Comparison of ENCODE assay signal across 8 mouse cellular contexts in the genomic region with DNA sequence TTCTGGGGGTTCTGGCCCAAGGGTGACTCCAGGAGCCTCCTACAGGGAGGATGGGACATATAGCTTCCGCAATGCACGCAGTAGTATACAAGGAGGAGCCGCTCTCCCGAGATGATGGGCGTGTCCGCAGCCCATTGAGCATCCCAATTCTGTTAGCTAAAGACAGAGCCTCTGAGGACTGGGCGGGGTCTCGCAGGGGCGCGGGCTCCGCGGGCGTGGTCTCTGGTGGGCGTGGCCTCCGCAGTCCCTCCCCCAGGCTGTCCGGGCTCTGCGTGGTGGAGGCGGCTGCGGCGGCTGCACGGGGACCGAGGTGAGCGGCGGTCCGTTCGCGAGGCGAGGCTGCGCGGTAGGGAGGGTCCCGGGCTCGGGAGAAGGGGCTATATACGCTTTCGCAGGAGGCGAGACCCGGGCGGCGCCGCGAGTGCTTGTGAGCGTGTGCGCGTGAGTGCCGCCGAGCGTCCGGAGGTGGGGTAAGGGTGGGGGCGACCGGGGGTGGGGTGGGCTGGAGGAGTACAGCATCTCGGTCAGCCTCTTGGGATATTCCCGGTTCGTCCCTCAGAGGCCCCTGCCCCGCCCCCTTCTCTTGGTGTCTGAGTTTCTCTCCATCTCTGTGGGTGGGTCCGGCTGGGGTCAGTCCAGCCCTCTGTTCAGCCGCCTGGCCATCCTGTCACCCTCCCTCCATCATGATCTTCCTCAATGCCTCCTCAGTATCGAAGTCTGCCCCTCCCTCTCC. TPM values are rescaled to one million over a fixed set of nuclear protein-coding genes. Genes with fewer than 3 reads are reported as not detected.
DNase-seq lines count a peak whose midpoint lies in the region; ATAC-seq and TF ChIP-seq lines count a peak whose summit lies in the region.

No protein-coding gene starts in this region.

- H3K27ac ChIP-seq in heart, embryonic 11.5 days (ENCODE audit: low read depth, low read length) = no peak overlapping the region
- 0 out of 2 replicates have a peak overlapping the region, but pooled peaks have one; percentile 41 for H3K27ac ChIP-seq in kidney, embryonic 15.5 days
- no peak overlapping the region for H3K27ac ChIP-seq in lung, embryonic 15.5 days
- H3K27ac ChIP-seq in olfactory bulb, adult 2 months (ENCODE audit: insufficient read depth, low read depth, low read length) = no peak overlapping the region

- WGBS in heart, embryonic 11.5 days (ENCODE audit: insufficient replicate concordance) = under 1% methylated on average over 56 of the region's 56 CpGs
- 1% methylated on average over 50 of the region's 56 CpGs for WGBS in kidney, embryonic 15.5 days
- under 1% methylated on average over 56 of the region's 56 CpGs for WGBS in lung, embryonic 15.5 days
- 2% methylated on average over 56 of the region's 56 CpGs for WGBS in olfactory bulb, adult 2 months

- peak overlapping the region; percentile 59 for H3K4me3 ChIP-seq in heart, embryonic 11.5 days (ENCODE audit: low read depth, low read length)
- peak overlapping the region; percentile 65 for H3K4me3 ChIP-seq in kidney, embryonic 15.5 days (replicated peaks)
- peak overlapping the region; percentile 49 for H3K4me3 ChIP-seq in lung, embryonic 15.5 days
- H3K4me3 ChIP-seq in olfactory bulb, adult 2 months (ENCODE audit: insufficient read depth, low read depth, low read length) = peak overlapping the region; percentile 52

- H3K9me3 ChIP-seq in heart, embryonic 11.5 days (replicated peaks; ENCODE audit: control insufficient read depth, low read length) = no peaks in the 10 kb centered on the region
- H3K9me3 ChIP-seq in kidney, embryonic 15.5 days (replicated peaks) = no peaks in the 10 kb centered on the region
- no peaks in the 10 kb centered on the region for H3K9me3 ChIP-seq in lung, embryonic 15.5 days

- peak; percentile 79 for DNase-seq in urinary bladder, postnatal 14 days (ENCODE audit: low spot score)
- no peak for DNase-seq in urinary bladder, adult 2 months (ENCODE audit: low spot score)
- DNase-seq in embryo, embryonic 9.5 days (ENCODE audit: extremely low spot score) = peak; percentile 93
- peak; percentile 63 for DNase-seq in thymus, postnatal 0 days (ENCODE audit: low spot score)

- no peak for TF ChIP-seq CTCF in olfactory bulb, adult 2 months (IDR thresholded peaks at IDR 0.05; ENCODE audit: insufficient read depth, low read depth, low read length)

- peak overlapping the region; percentile 59 for H3K9ac ChIP-seq in heart, embryonic 11.5 days (ENCODE audit: low read depth, low read length)
- H3K9ac ChIP-seq in kidney, embryonic 15.5 days = peak overlapping the region; percentile 51
- H3K9ac ChIP-seq in lung, embryonic 15.5 days = peak overlapping the region; percentile 19

- H3K36me3 ChIP-seq in heart, embryonic 11.5 days (ENCODE audit: control insufficient read depth, insufficient read depth, low read length) = no peaks in the 10 kb centered on the region
- H3K36me3 ChIP-seq in kidney, embryonic 15.5 days = no peaks in the 10 kb centered on the region
- no peaks in the 10 kb centered on the region for H3K36me3 ChIP-seq in lung, embryonic 15.5 days

- peak; percentile 76 for ATAC-seq in heart, embryonic 11.5 days (replicated peaks; ENCODE audit: insufficient number of reproducible peaks, low FRiP score, low TSS enrichment)
- peak; percentile 78 for ATAC-seq in kidney, embryonic 15.5 days (replicated peaks; ENCODE audit: low FRiP score)
- peak; percentile 90 for ATAC-seq in lung, embryonic 15.5 days (ENCODE audit: borderline replicate concordance, extremely low read depth, low FRiP score, low TSS enrichment)

- TF ChIP-seq POLR2A in olfactory bulb, adult 2 months (IDR thresholded peaks at IDR 0.05; ENCODE audit: insufficient read depth, low read depth, low read length) = no peak

- H3K27me3 ChIP-seq in heart, embryonic 11.5 days (ENCODE audit: control insufficient read depth, insufficient read depth, low read length) = peaks cover 9% of the 10 kb centered on the region
- peaks cover 8% of the 10 kb centered on the region; the same call in 1 of the 2 replicates for H3K27me3 ChIP-seq in kidney, embryonic 15.5 days
- peaks cover 13% of the 10 kb centered on the region; the same call in 1 of the 2 replicates for H3K27me3 ChIP-seq in lung, embryonic 15.5 days

- H3K4me2 ChIP-seq in heart, embryonic 11.5 days = peak overlapping the region; percentile 91
- peak overlapping the region; percentile 93 for H3K4me2 ChIP-seq in kidney, embryonic 15.5 days
- H3K4me2 ChIP-seq in lung, embryonic 15.5 days = peak overlapping the region; percentile 89

- H3K4me1 ChIP-seq in heart, embryonic 11.5 days (ENCODE audit: control insufficient read depth, insufficient read depth, low read length) = peaks cover 16% of the 10 kb centered on the region; the same call in 1 of the 2 replicates
- H3K4me1 ChIP-seq in kidney, embryonic 15.5 days = peaks cover 23% of the 10 kb centered on the region
- peaks cover 19% of the 10 kb centered on the region for H3K4me1 ChIP-seq in lung, embryonic 15.5 days
- H3K4me1 ChIP-seq in olfactory bulb, adult 2 months (ENCODE audit: control insufficient read depth, insufficient read depth, low read length) = peaks cover 14% of the 10 kb centered on the region

RNA-seq across cellular contexts. Expression of gene Prr5, which starts 6.3 kb away (rescaled TPM):
- 9.1 and 9.4 TPM in 2 replicates for polyA plus RNA-seq in urinary bladder, adult 2 months (2012; rRNA removed)
- 18.0 and 19.9 TPM in 2 replicates for polyA plus RNA-seq in heart, embryonic 11.5 days (2014; fragmentation: Nextera tagmentation; extraction: Ambion mirVana)
- 40.3 and 46.8 TPM in 2 replicates for polyA plus RNA-seq in kidney, embryonic 15.5 days (2015; fragmentation: Nextera tagmentation; extraction: Ambion mirVana)
- 22.1 and 23.7 TPM in 2 replicates for polyA plus RNA-seq in lung, embryonic 15.5 days (2015; fragmentation: Nextera tagmentation; extraction: Ambion mirVana)
- polyA plus RNA-seq in olfactory bulb, adult 2 months (2012; ENCODE audit: insufficient read depth, insufficient read length, low replicate concordance, missing spikeins) = not detected in 2 replicates
- 13.3 and 13.7 TPM in 2 replicates for polyA plus RNA-seq in thymus, postnatal 0 days (2015; fragmentation: Nextera tagmentation; extraction: Ambion mirVana)

RNA-seq across cellular contexts. Expression of gene Arhgap8, which starts 56.7 kb away (rescaled TPM):
- polyA plus RNA-seq in urinary bladder, adult 2 months (2012; rRNA removed) = 5.0 and 5.7 TPM in 2 replicates
- polyA plus RNA-seq in heart, embryonic 11.5 days (2014; fragmentation: Nextera tagmentation; extraction: Ambion mirVana) = 2.7 TPM in 2 replicates
- polyA plus RNA-seq in kidney, embryonic 15.5 days (2015; fragmentation: Nextera tagmentation; extraction: Ambion mirVana) = 7.9 and 10.3 TPM in 2 replicates
- polyA plus RNA-seq in lung, embryonic 15.5 days (2015; fragmentation: Nextera tagmentation; extraction: Ambion mirVana) = 21.1 and 25.5 TPM in 2 replicates
- not detected in 2 replicates for polyA plus RNA-seq in olfactory bulb, adult 2 months (2012; ENCODE audit: insufficient read depth, insufficient read length, low replicate concordance, missing spikeins)
- 28.7 and 30.5 TPM in 2 replicates for polyA plus RNA-seq in thymus, postnatal 0 days (2015; fragmentation: Nextera tagmentation; extraction: Ambion mirVana)

Comparison
In these comparisons a context has a peak if more than half of its experiments do, and no peak if none do; other contexts are left out.
1. RNA of gene Prr5, which starts 6.3 kb away (polyA plus RNA-seq): 40.3 to 46.8 TPM in kidney, embryonic 15.5 days, 22.1 to 23.7 TPM in lung, embryonic 15.5 days, 18.0 to 19.9 TPM in heart, embryonic 11.5 days, 13.3 to 13.7 TPM in thymus, postnatal 0 days and 9.1 to 9.4 TPM in urinary bladder, adult 2 months; not detected in olfactory bulb, adult 2 months; every median in the first group is over 10 times any median in the second.
2. Peak in every context shown above with its lines, with median percentiles within 50 percentile points of each other: ATAC-seq, H3K4me2 ChIP-seq, H3K4me3 ChIP-seq and H3K9ac ChIP-seq.